Mouse (Mus musculus) spleen, adult 2 months (tissue): ENCODE results near the gene Rimkla.
"Not testable (repeated sequence)": the region's sequence is repeated elsewhere in the genome, so short reads cannot be mapped to it uniquely, and the experiment has no call there.

Experiments
- CTCF ChIP-seq: fragments of 200-500 bp; IDR thresholded peaks from 2 replicates; pipeline ENCODE4 v1.5.1; 2011; ENCODE audit warnings: mild to moderate bottlenecking, inconsistent platforms; ENCODE audit not compliant: insufficient read depth, insufficient read length, insufficient replicate concordance; ENCODE audit errors: extremely low read depth
- POLR2A ChIP-seq: fragments of 200-500 bp; IDR thresholded peaks from 2 replicates; pipeline ENCODE4 v1.6.1; 2011; ENCODE audit warnings: low read depth, low read length, inconsistent platforms

DNA sequence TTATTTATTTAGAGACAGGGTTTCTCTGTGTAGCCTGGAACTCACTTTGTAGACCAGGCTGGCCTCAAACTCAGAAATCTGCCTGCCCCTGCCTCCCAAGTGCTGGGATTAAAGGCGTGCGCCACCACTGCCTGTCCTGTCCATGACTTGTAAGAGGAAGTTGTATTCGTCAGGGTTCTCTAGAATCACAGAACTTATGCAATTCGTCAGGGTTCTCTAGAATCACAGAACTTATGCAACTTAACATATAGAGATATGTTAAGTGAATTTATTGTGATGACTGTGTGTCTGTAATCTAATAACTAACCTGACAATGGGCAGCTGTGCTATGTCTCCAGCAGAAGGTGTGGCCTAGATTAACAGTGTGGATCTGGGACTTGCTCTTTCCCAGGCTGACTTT lies 44.2 kb upstream of the Rimkla start, which contains the start of gene Foxj3:
- TF ChIP-seq CTCF, POLR2A: not testable (repeated sequence)
